Mouse (Mus musculus) CH12.LX (cell line): ENCODE results near the gene Tapt1. TPM values are rescaled to one million over a fixed set of nuclear protein-coding genes. Genes with fewer than 3 reads are reported as not detected.

Experiments used
- DNase-seq: peaks from one replicate; pipeline ENCODE4 v3.0.0-alpha.2; 2013; ENCODE audit errors: extremely low read depth
- H3K27ac ChIP-seq: 2 replicates; pipeline ENCODE4 v1.5.1; 2012; ENCODE audit warnings: low read depth, mild to moderate bottlenecking, control low read depth, moderate library complexity; ENCODE audit not compliant: insufficient read depth
- H3K27me3 ChIP-seq: replicated peaks from 2 replicates; pipeline ENCODE3; 2012; ENCODE audit warnings: inconsistent platforms
- H3K36me3 ChIP-seq, 2 experiments: replicated peaks in 1 of 2; 2 replicates each; pipeline versions ENCODE3 to v1.6.1; 2012; ENCODE audit warnings: inconsistent platforms in 1 of 2, low read length in 1 of 2, mild to moderate bottlenecking in 1 of 2, mixed read lengths in 1 of 2, moderate library complexity in 1 of 2; ENCODE audit not compliant: control insufficient read depth in 1 of 2, insufficient read depth in 1 of 2
- H3K4me1 ChIP-seq, 2 experiments: 2 replicates each; pipeline ENCODE4 v1.6.1; 2012; ENCODE audit warnings: inconsistent platforms in 1 of 2, moderate library complexity in 1 of 2; ENCODE audit not compliant: insufficient read depth in 2 of 2, control insufficient read depth in 1 of 2
- H3K4me2 ChIP-seq: 2 replicates; pipeline ENCODE4 v1.6.1; 2012; ENCODE audit warnings: low read depth, mild to moderate bottlenecking, control low read depth; ENCODE audit not compliant: poor library complexity, insufficient read depth, severe bottlenecking
- H3K4me3 ChIP-seq, 3 experiments: fragments of 150-350 bp in 1 of 3; sonication (generic) in 1 of 3; replicated peaks in 1 of 3; 2 replicates each; pipeline versions ENCODE3 to v1.5.1; 2011 to 2012; ENCODE audit warnings: low read depth in 2 of 3, low read length in 2 of 3, mild to moderate bottlenecking in 2 of 3, moderate library complexity in 2 of 3, control low read depth in 1 of 3, improper control_type of control experiment in 1 of 3, inconsistent platforms in 1 of 3, mixed read lengths in 1 of 3; ENCODE audit not compliant: poor library complexity in 1 of 3
- H3K79me2 ChIP-seq: replicated peaks from 2 replicates; pipeline ENCODE4 v1.6.1; 2012; ENCODE audit warnings: mild to moderate bottlenecking, moderate library complexity; ENCODE audit not compliant: control insufficient read depth, poor library complexity, insufficient read depth, severe bottlenecking; ENCODE audit errors: extremely low read depth
- H3K9ac ChIP-seq: 2 replicates; pipeline ENCODE4 v1.6.1; 2012; ENCODE audit warnings: low read depth, mild to moderate bottlenecking, control low read depth, moderate library complexity; ENCODE audit not compliant: insufficient read depth
- H3K9me3 ChIP-seq: replicated peaks from 2 replicates; pipeline ENCODE3; 2012; ENCODE audit warnings: low read length, inconsistent platforms, mixed read lengths
- ELF1 ChIP-seq: IDR thresholded peaks from 2 replicates; pipeline ENCODE4 v1.6.1; 2014; ENCODE audit warnings: low read depth, mild to moderate bottlenecking, inconsistent platforms, low read length, improper control_type of control experiment
- EP300 ChIP-seq: IDR thresholded peaks from 2 replicates; pipeline ENCODE4 v1.6.1; 2011; ENCODE audit warnings: low read length, improper control_type of control experiment
- GABPA ChIP-seq: IDR thresholded peaks from 2 replicates; pipeline ENCODE4 v1.6.1; 2012; ENCODE audit warnings: low read depth, low read length, improper control_type of control experiment, inconsistent platforms; ENCODE audit not compliant: insufficient replicate concordance
- HCFC1 ChIP-seq: IDR thresholded peaks from 2 replicates; pipeline ENCODE4 v1.6.1; 2012; ENCODE audit warnings: low read depth, mild to moderate bottlenecking, inconsistent platforms, low read length, improper control_type of control experiment
- JUN ChIP-seq: IDR thresholded peaks from 2 replicates; pipeline ENCODE4 v1.6.1; 2011; ENCODE audit warnings: low read depth, mild to moderate bottlenecking, low read length, improper control_type of control experiment, moderate library complexity; ENCODE audit not compliant: insufficient read depth
- KAT2A ChIP-seq: IDR thresholded peaks from 2 replicates; pipeline ENCODE4 v1.6.1; 2012; ENCODE audit warnings: low read length, improper control_type of control experiment, inconsistent platforms; ENCODE audit not compliant: insufficient replicate concordance
- MAZ ChIP-seq: IDR thresholded peaks from 2 replicates; pipeline ENCODE4 v1.6.1; 2012; ENCODE audit warnings: low read depth, mild to moderate bottlenecking, inconsistent platforms, low read length, improper control_type of control experiment, moderate library complexity
- MEF2A ChIP-seq: IDR thresholded peaks from 2 replicates; pipeline ENCODE4 v1.6.1; 2014; ENCODE audit warnings: low read depth, mild to moderate bottlenecking, inconsistent platforms, low read length, improper control_type of control experiment, borderline replicate concordance
- MYC ChIP-seq: IDR thresholded peaks from 2 replicates; pipeline ENCODE4 v1.6.1; 2011; ENCODE audit warnings: low read depth, mild to moderate bottlenecking, improper control_type of control experiment, low read length
- NELFE ChIP-seq: IDR thresholded peaks from 2 replicates; pipeline ENCODE4 v1.6.1; 2011; ENCODE audit warnings: low read depth, low read length, improper control_type of control experiment
- RAD21 ChIP-seq: IDR thresholded peaks from 2 replicates; pipeline ENCODE4 v1.6.1; 2011; ENCODE audit warnings: low read depth, mild to moderate bottlenecking, low read length, improper control_type of control experiment, moderate library complexity
- ZC3H11A ChIP-seq: IDR thresholded peaks from 2 replicates; pipeline ENCODE4 v1.6.1; 2012; ENCODE audit warnings: low read depth, mild to moderate bottlenecking, inconsistent platforms, low read length, improper control_type of control experiment
- ZKSCAN1 ChIP-seq: IDR thresholded peaks from 2 replicates; pipeline ENCODE4 v1.6.1; 2012; ENCODE audit warnings: low read depth, inconsistent platforms, low read length, improper control_type of control experiment, borderline replicate concordance
- ZNF384 ChIP-seq: IDR thresholded peaks from 2 replicates; pipeline ENCODE4 v1.6.1; 2012; ENCODE audit warnings: low read depth, low read length, improper control_type of control experiment, inconsistent platforms
- dilution Hi-C: fragments of 300-500 bp; cut with MboI; formaldehyde crosslinking; loops from 2 replicates; pipeline ENCODE4 v1.14.3; 2020; ENCODE audit warnings: low sequenced_read_pairs; ENCODE audit not compliant: extremely low pct_unique_long_range_greater_than_20kb, extremely low pct_ligation_motif_present
- in situ Hi-C: fragments of 300-500 bp; cut with MboI; formaldehyde crosslinking; loops from 3 replicates; pipeline ENCODE4 v1.14.3; 2019; ENCODE audit warnings: low sequenced_read_pairs, low pct_ligation_motif_present, low pct_unique_long_range_greater_than_20kb, mixed read lengths
- polyA plus RNA-seq: library from polyadenylated mRNA; unstranded; fragments of >175 nt; gene quantifications from 2 replicates; pipeline ENCODE4 v1.2.1, GENCODE M21; 2012; ENCODE audit warnings: low read depth; ENCODE audit not compliant: insufficient read length
- total RNA-seq, 2 experiments: library from RNA; depleted of rRNA; stranded (reverse); fragments of 300-350 nt in 1 of 2; fragments of >200 nt in 1 of 2; gene quantifications; 2 replicates each; pipeline ENCODE4 v1.2.3; 2012 to 2014

Tapt1 gene
- total and polyA plus RNA-seq, 3 experiments = 15.7 to 40.8 (median 33.5) TPM

GRCm38 (mm10) chr5:44250211-44250955, 24.0 kb upstream of the Tapt1 start:
- no peaks in the 10 kb centered on the region for H3K27me3 ChIP-seq
- in situ Hi-C loops (loop anchor here (10.0 kb wide), 2 partner anchors 86 to 196 kb away; no protein-coding TSS in a partner anchor), dilution Hi-C loops (no loop called here)
- TF ChIP-seq JUN = no peak
- TF ChIP-seq RAD21 = no peak
- TF ChIP-seq ZC3H11A = no peak
- no peak for TF ChIP-seq GABPA
- no peak for TF ChIP-seq ZNF384
- TF ChIP-seq MEF2A = no peak
- TF ChIP-seq NELFE = no peak
- TF ChIP-seq EP300 = no peak
- TF ChIP-seq HCFC1 = no peak
- TF ChIP-seq KAT2A = no peak
- TF ChIP-seq MYC = no peak
- no peak for DNase-seq
- no peaks in the 10 kb centered on the region for H3K9me3 ChIP-seq
- no peak overlapping the region for H3K27ac ChIP-seq
- H3K36me3 ChIP-seq = no peaks in the 10 kb centered on the region
- H3K9ac ChIP-seq = no peak overlapping the region
- no peak overlapping the region for H3K4me3 ChIP-seq
- H3K4me2 ChIP-seq = no peak overlapping the region
- peaks cover 0 to 6% of the 10 kb centered on the region in 2 experiments; a peak in 1 of 4 replicates for H3K4me1 ChIP-seq
- H3K79me2 ChIP-seq = no peaks in the 10 kb centered on the region

GRCm38 (mm10) chr5:44249363-44249762, 22.9 kb upstream of the Tapt1 start:
- in situ Hi-C loops = loop anchor here (25.0 kb wide), 1 partner anchor 362 kb away; no protein-coding TSS in a partner anchor
- no peaks in the 10 kb centered on the region for H3K79me2 ChIP-seq
- no peaks in the 10 kb centered on the region for H3K9me3 ChIP-seq
- TF ChIP-seq ZKSCAN1 (no peak), ELF1 (no peak), MAZ (no peak)
- TF ChIP-seq, all 38 proteins: peak for 0
- H3K4me1 ChIP-seq = peaks cover 0 to 6% of the 10 kb centered on the region in 2 experiments; a peak in 1 of 4 replicates
- no peak overlapping the region for H3K4me3 ChIP-seq
- H3K4me2 ChIP-seq = no peak overlapping the region
- no peak overlapping the region for H3K27ac ChIP-seq
- dilution Hi-C loops = no loop called here
- H3K9ac ChIP-seq = no peak overlapping the region
- H3K36me3 ChIP-seq = no peaks in the 10 kb centered on the region
- H3K27me3 ChIP-seq = no peaks in the 10 kb centered on the region
- DNase-seq = no peak
